Mouse (Mus musculus) adrenal gland, adult (tissue): ENCODE results near the gene Ten1.
A peak's percentile ranks its signal among the peaks of the same experiment; 100 is the strongest.

Source experiments
- DNase-seq, 2 experiments: peaks; one replicate each; pipeline ENCODE4 v3.0.0; 2022 to 2023; ENCODE audit warnings: low spot score in 1 of 2; ENCODE audit not compliant: inconsistent age in 2 of 2

The Ten1 gene

DNA sequence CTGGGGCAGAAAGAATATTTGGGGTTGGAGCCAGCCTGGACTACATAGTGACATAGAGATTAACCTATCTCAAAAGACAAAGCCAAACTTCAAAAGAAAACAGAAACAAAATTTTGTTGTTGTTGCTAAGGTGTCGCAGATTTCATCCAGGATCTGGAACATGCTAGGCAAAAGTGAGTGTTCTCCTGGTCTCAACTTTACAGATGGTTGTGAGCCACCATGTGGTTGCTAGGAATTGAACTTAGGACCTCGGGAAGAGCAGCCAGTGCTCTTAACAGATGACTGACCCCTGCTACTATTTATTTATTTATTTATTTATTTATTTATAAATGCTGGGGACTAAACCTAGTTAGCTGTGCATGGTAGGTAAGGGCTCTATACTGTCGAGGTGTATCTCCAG lies 2.3 kb upstream of the Ten1 start:
- no peak for DNase-seq

DNA sequence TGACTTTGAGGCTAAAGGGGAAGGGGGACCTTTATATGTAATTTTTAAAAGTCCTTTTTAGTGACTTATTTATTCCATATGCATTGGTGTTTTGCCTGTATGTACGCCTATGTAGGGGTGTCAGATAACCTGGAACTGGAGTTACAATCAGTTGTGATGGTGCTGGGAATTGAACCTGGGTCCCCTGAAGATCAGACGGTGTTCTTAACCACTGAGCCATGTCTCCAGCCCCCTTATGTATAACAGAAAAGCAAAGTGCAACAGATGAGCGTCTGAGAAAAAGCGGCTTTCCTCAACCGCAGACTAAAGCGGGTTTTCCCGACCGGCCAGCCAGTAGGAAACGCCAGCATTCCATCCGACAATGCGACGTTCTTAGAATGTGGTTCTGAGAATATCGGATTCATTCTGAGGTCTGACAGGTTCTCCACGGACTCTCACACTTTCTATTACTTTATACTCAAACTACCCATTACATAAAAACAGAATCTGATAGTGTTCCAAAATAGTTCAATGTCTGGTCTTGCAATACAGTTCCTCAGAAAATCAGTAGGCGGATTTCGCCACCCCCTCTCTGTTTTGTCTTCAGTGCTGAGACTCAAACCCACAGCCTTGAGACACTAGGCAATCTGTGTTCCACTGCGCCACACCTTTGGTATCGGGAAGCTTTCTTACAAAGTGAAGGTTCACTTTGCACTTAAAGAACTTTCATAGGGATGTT lies 1.6 kb upstream of the Ten1 start:
- peak in 1 of 2 experiments; percentile 30 for DNase-seq

DNA sequence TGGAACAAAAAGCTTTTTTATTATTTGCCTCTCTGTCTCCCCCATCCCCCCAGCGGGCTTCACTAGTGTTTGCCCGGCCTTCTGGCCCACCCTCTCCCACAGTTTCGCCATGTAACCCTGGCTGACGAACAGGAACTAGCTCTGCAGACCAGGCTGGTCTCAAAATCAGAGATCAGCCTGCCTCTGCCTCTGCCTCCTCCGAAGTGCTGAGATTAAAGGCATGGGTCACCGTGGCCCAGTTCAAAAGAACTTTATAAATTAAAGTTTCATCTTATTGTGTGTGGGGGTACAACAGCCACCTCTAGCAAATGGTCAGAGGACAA lies 1.1 kb upstream of the Ten1 start:
- peak in 1 of 2 experiments; percentile 53 for DNase-seq

GRCm38 (mm10) chr11:116198132-116198531 lies 523 bp upstream of the Ten1 start:
- DNase-seq = no peak

DNA sequence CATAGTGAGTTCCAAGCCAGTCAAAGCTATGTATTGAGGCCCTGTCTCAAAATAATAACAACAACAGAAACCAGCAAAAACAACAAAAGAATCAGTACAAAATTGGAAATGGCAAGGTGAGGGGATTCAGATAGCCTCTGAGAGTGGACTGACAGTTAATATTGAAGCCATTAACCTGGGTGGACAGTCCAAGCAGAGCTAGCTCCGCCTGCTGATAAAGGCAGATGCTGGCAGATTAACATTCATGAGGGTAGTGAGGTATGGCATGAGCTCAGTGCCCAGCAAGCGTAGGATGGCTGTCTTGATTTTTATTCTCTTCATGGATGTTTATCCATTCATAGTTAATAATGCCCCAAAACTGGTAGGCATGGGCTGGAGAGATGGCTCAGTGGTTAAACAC lies 2.5 kb downstream of the Ten1 start:
- no peak for DNase-seq

DNA sequence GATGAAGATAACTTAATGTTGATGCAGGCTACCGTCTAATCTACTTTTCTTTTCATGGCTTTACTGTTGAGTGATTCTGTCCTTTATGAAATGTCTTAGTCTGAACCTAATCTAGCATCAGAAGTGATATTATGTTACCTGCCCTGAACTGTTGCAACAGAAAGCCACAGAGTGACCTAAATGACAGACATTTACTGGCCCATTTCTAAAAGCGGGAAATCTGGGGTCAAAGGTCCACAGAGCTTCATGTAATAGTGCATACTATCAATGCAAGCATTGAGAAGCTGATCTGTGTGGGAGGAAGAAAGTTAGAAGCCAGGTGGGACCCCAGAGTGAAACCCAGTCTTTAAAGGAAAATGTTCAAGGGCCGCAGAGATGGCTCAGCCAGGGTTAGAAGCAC lies 4.5 kb downstream of the Ten1 start:
- no peak for DNase-seq

- no peak for DNase-seq
Measured at GRCm38 (mm10) chr11:116206678-116207077, 8.0 kb downstream of the Ten1 start.

DNA sequence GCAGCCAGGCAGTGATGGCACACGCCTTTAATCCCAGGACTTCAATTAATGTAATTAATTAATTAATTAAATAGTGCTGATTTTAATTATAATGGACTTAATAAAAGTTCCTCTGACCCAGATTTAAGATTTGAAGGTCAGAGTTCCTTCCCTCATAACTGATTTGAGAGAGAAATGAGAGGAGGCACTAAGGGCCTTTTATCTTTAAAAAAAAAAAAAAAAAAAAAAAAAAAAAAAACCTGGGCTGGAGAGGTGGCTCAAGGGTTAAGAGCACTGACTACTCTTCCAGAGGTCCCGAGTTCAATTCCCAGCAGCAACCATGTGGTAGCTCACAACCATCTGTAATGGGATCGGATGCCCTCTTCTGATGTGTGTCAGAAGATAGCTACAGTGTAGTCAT lies 10.0 kb downstream of the Ten1 start:
- no peak for DNase-seq

GRCm38 (mm10) chr11:116209257-116209656 lies 10.6 kb downstream of the Ten1 start:
- no peak for DNase-seq

DNA sequence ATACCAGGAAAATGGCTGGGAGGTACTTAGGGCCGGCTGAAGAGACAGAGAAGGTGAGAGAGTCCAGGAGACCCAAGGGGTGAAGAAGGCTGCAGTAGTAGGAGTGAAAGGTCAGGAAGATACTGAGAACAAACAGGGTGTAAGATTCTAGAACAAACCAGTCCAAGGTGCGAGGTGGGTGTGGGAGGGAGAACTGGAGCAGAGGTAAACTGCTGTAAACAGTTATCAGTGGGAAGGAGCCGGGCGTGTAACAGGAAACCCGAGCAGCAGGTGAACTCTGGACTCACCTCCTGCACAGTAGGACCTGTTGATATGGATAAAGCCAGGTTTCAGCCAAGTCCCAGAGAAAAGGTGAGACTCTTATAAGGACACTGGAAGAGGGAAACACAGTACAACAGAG lies 12.0 kb downstream of the Ten1 start:
- DNase-seq = no peak

- DNase-seq = no peak
Measured at GRCm38 (mm10) chr11:116212847-116213246, 14.2 kb downstream of the Ten1 start.

DNA sequence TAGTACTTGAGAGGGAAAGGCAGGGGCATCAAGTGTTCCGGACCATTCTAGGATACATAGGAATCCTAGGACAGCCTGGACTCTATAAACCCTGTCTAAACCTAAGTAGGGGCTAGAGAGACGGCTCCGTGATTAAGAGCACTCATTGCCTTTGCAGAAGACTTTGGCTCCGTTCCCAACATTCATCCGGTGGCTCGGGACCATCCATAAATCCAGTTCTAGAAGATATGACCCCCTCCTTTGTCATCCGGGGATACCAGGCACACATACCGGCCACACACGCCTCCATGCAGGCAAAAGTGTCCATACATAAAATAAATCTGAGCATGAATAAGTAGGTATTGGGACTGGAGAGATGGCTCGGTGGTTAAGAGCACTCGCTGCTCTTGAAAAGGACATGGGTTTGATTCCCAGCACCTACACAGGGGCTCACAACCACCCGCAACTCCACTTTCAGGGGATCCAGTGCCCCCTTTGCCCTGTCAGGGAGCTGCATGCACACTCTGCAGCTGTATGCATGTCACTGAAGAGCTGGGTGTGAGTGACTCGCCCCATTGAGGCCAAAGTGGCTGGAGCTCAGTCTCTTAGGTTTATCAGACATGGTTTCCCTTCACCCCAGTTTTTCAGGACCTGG lies 15.3 kb downstream of the Ten1 start:
- no peak for DNase-seq

GRCm38 (mm10) chr11:116215181-116215580 lies 16.5 kb downstream of the Ten1 start:
- DNase-seq = no peak

DNA sequence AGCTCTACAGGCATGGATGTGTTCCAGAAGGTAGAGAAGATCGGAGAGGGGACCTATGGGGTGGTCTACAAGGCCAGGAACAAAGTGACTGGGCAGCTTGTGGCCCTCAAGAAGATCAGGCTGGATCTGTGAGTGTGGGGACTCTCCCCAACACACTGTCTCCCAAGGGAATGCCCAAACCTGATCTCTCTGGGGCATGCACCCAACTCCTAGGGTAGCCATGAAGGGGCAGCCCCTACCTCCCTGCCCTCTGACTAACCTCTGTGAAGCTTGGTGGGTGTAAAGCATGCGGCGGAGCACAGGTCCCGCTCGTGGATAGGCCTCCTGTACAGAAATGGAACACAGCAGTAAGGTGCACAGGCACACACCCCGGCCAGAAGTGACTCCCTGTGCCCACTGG lies 17.3 kb downstream of the Ten1 start:
- DNase-seq = no peak

DNA sequence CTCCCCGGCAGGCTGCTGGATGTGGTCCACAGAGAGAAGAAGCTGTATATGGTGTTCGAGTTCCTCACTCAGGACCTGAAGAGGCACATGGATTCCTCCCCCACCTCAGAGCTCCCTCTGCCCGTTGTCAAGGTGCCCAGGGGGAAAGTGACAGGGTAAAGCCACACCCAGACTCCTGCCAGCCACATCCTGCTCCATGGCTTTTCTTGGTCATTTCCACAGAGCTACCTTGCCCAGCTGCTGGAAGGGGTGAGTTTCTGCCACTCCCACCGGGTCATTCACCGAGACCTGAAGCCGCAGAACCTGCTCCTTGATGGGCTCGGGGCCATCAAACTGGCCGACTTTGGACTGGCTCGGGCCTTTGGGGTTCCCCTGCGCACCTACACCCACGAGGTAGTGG lies 17.9 kb downstream of the Ten1 start:
- no peak for DNase-seq

GRCm38 (mm10) chr11:116218263-116218662 lies 19.6 kb downstream of the Ten1 start:
- DNase-seq = no peak

GRCm38 (mm10) chr11:116218737-116219400 lies 20.2 kb downstream of the Ten1 start:
- DNase-seq = peak; percentile 97 to 98

- peak; percentile 76 to 91 for DNase-seq
Measured at GRCm38 (mm10) chr11:116219885-116220284, 21.2 kb downstream of the Ten1 start.

- peak; percentile 28 to 67 for DNase-seq
Measured at GRCm38 (mm10) chr11:116221931-116222739, 23.5 kb downstream of the Ten1 start.

DNA sequence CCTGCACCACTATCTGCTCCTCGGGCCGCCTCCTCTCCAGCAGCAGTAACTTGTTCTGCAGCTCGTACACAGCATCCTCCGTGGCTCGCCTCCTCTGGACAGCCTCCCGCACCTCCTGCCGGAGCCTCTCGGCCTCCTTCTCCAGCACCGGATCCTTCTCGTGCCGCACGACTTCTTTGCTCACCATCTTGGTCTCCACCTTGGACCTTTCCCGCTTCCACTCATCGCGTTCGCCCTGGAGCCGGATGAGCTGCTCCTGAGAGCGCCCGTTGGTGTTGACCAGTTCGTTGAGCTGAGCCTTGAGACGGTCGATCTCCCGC lies 24.0 kb downstream of the Ten1 start:
- DNase-seq = no peak

DNA sequence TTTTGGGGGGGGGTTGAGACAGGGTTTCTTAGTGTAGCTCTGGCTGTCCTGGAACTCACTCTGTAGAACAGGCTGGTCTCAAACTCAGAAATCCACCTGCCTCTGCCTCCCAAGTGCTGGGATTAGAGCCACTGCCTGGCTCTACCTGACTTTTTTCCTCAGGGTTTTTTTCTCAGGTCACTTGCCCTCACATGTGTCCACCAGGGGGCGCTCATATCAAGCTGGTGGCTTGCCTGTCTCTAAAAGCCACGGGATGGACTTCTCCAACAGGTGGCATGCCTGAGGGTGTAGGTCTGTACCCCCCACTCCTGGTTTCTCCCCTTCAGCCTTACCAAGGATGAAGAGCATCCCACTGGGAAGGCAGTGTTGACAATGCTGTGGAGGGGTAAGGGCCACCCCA lies 27.8 kb downstream of the Ten1 start:
- DNase-seq = peak; percentile 79 to 95

DNA sequence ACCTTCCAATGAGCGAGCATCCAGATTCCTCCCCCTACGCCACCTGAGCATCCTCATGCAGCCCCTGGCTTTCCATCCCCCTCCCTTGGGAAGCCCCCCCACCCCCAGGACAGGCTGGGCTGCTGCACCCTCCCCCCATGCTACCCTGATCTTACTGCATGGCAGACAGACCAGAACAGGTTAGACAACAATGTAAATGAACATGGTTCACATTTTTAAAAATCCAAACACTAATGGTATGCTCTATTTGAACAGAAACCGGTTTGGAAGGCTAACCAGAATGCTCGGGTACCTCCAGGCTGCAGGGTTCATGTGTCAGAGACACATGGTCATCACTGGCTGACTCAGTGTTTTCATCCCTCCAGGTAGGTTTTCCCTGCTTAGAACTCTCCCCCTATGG lies 30.0 kb downstream of the Ten1 start:
- DNase-seq = no peak
